Mouse (Mus musculus) cortical plate, adult 2 months (tissue): ENCODE measurements at regions not wholly inside any gene's neighbourhood (a gene's known extent, or its start where the extent isn't known, plus 50 kb on each side); places are given as distances from the start of the nearest gene placed in this dataset.

ENCODE experiments used
- H3K27ac ChIP-seq: fragments of 200-500 bp; 2 replicates; pipeline ENCODE4 v1.5.1; 2012; ENCODE audit warnings: low read length, control low read depth, inconsistent platforms; ENCODE audit not compliant: insufficient read depth
- H3K4me1 ChIP-seq: fragments of 200-500 bp; 2 replicates; pipeline ENCODE4 v1.6.1; 2011; ENCODE audit warnings: low read length; ENCODE audit not compliant: control insufficient read depth, insufficient read depth
- H3K4me3 ChIP-seq: fragments of 200-500 bp; 2 replicates; pipeline ENCODE4 v1.5.1; 2011; ENCODE audit warnings: mild to moderate bottlenecking, low read length, control low read depth; ENCODE audit not compliant: insufficient read depth
- CTCF ChIP-seq: fragments of 200-500 bp; IDR thresholded peaks from 2 replicates; pipeline ENCODE4 v1.5.1; 2011; ENCODE audit warnings: mild to moderate bottlenecking, control low read depth, low read length; ENCODE audit not compliant: insufficient read depth; ENCODE audit errors: extremely low read depth
- POLR2A ChIP-seq: fragments of 200-500 bp; IDR thresholded peaks from 2 replicates; pipeline ENCODE4 v1.6.1; 2011; ENCODE audit warnings: mild to moderate bottlenecking, low read length, control low read depth; ENCODE audit not compliant: insufficient read depth; ENCODE audit errors: extremely low read depth

- H3K27ac ChIP-seq: no peak overlapping the region
- TF ChIP-seq CTCF (0 out of 2 replicates have a peak, but pooled peaks have one; percentile 5), POLR2A (no peak)
- no peak overlapping the region for H3K4me3 ChIP-seq
- no peaks in the 10 kb centered on the region for H3K4me1 ChIP-seq
These were observed 351.9 kb downstream of the Tbc1d22a start for GRCm38 (mm10) chr15:86566111-86566510.

GRCm38 (mm10) chr15:86574311-86574710 lies 360.1 kb downstream of the Tbc1d22a start:
- Histone ChIP-seq H3K4me1 (no peaks in the 10 kb centered on the region), H3K4me3 (no peak overlapping the region), H3K27ac (no peak overlapping the region)
- TF ChIP-seq POLR2A (no peak), CTCF (no peak)

- Histone ChIP-seq H3K27ac (no peak overlapping the region), H3K4me1 (no peaks in the 10 kb centered on the region), H3K4me3 (no peak overlapping the region)
- no peak for TF ChIP-seq POLR2A
- TF ChIP-seq CTCF: no peak
These were observed 362.4 kb downstream of the Tbc1d22a start for GRCm38 (mm10) chr15:86576666-86577065.

GRCm38 (mm10) chr15:86578689-86579088 lies 364.4 kb downstream of the Tbc1d22a start:
- TF ChIP-seq CTCF: no peak
- no peak for TF ChIP-seq POLR2A
- H3K4me1 ChIP-seq: no peaks in the 10 kb centered on the region
- no peak overlapping the region for H3K27ac ChIP-seq
- no peak overlapping the region for H3K4me3 ChIP-seq

GRCm38 (mm10) chr15:86582240-86583090 lies 368.2 kb downstream of the Tbc1d22a start:
- no peak overlapping the region for H3K27ac ChIP-seq
- TF ChIP-seq CTCF (no peak), POLR2A (no peak)

GRCm38 (mm10) chr15:86585716-86586115 lies 371.5 kb downstream of the Tbc1d22a start:
- Histone ChIP-seq H3K4me3 (no peak overlapping the region), H3K27ac (no peak overlapping the region), H3K4me1 (no peaks in the 10 kb centered on the region)
- TF ChIP-seq POLR2A: no peak
- 0 out of 2 replicates have a peak, but pooled peaks have one; percentile 15 for TF ChIP-seq CTCF

More at GRCm38 (mm10) chr15:86582240-86583090, 368.2 kb downstream of the Tbc1d22a start:
- Histone ChIP-seq H3K4me1 (no peaks in the 10 kb centered on the region), H3K4me3 (no peak overlapping the region)

- Histone ChIP-seq H3K4me1 (no peaks in the 10 kb centered on the region), H3K27ac (no peak overlapping the region), H3K4me3 (no peak overlapping the region)
- no peak for TF ChIP-seq POLR2A
- TF ChIP-seq CTCF: no peak
These were observed 372.9 kb downstream of the Tbc1d22a start for GRCm38 (mm10) chr15:86587209-86587608.

GRCm38 (mm10) chr15:86590033-86590432 lies 375.8 kb downstream of the Tbc1d22a start:
- TF ChIP-seq CTCF: no peak
- no peak overlapping the region for H3K27ac ChIP-seq
- no peak overlapping the region for H3K4me3 ChIP-seq
- 0 out of 2 replicates have a peak, but pooled peaks cover 2% of the 10 kb centered on the region for H3K4me1 ChIP-seq

GRCm38 (mm10) chr15:86590896-86591295 lies 376.6 kb downstream of the Tbc1d22a start:
- Histone ChIP-seq H3K4me1 (0 out of 2 replicates have a peak, but pooled peaks cover 2% of the 10 kb centered on the region), H3K4me3 (no peak overlapping the region), H3K27ac (no peak overlapping the region)
- TF ChIP-seq CTCF (peak; percentile 22; the same call in 1 of the 2 replicates), POLR2A (no peak)

- Histone ChIP-seq H3K4me3 (no peak overlapping the region), H3K27ac (no peak overlapping the region), H3K4me1 (0 out of 2 replicates have a peak, but pooled peaks cover 2% of the 10 kb centered on the region)
- TF ChIP-seq CTCF (no peak), POLR2A (no peak)
These were observed 379.1 kb downstream of the Tbc1d22a start for GRCm38 (mm10) chr15:86593404-86593803.
